Mouse (Mus musculus) right cerebral cortex, postnatal 4 days (tissue): Measurements from ENCODE around the gene Klf16.

Source experiments
- DNase-seq: peaks from one replicate; pipeline ENCODE4 v3.0.0-alpha.2; 2022

The Klf16 gene

DNA sequence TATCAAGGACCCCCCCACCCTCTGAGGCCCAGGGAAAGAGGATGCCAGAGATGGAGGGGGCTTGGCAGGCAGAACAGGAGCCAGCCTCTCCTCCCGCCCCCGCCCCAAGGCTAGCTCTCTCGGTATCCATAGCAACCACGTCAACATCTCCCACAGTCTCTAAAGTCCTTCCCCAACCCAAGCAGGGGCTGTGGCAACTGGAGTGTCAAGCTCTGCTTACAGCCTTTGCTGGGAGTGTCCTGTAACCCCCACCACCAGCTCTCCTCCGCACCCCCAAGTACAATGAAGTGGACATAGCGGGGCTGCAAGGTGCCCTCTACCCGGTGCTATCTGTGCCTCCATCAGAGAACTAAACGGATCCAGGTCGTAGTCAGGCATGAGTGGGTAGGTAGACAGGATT, 3.2 kb downstream of the Klf16 start:
- DNase-seq: no peak

DNA sequence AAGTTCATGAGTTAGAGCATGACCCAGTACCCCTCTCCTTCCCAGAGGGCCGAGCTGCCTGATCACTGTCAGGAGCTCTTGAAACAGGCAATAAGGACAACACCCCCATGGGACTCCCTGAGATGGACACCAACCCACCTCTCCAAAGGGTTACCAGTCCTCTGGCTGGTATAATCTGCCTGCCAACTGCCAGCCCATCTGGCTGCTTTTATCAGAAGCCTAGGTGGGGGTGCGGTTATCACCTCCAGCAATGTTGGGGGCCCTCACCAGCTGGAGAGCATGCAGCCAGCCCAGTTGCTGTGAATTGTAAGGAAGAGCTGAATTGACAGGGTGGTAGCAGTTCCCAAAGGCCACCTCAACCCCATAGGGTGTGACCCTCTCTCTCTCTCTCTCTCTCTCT, 4.6 kb downstream of the Klf16 start:
- DNase-seq: no peak

DNA sequence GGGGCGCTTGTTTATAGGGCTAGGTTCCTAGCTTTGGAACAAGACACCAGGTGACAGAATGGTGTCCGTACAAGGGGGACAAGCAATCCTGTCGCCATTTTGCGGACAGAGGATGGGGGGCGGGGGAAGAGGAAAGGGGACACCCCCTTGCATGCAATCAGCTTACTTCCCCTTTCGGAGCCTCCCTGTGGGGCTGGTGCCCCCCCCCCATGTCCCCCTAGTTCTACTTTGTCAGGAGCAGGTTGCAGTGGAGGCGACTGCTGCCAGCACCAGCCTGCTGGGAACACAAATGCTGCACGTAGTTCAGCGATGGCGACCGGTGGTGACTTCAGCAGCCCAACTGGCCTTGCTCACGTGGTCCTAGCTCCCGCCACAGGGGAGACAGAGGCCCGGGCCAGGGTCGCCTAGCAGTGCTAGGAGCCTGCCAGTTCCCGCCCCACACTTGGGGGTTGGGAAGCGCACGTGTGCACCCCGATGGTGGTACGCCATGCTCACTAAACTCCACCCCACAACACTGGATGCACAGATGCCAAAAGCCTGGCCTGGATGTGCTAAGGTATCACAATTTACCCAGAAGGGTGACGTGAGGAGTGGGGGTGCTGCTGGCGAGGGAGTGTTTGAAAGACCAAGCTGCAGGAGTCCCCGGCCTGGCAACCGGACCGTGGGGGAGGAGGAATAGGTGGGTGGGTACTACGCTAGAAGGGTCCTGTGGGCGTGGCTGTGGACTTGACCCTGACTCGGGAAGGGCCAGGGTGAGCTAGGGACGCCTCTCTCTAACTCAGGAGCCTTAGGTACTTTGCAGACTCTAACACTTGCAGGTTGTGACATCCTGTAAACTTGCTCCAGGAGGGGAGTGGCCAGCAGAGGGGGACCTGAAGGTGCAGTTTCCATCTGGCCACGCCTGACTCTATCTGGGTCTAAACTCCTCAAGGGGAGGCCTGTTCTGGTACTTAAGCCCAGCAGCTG, 6.0 kb downstream of the Klf16 start:
- no peak for DNase-seq

DNA sequence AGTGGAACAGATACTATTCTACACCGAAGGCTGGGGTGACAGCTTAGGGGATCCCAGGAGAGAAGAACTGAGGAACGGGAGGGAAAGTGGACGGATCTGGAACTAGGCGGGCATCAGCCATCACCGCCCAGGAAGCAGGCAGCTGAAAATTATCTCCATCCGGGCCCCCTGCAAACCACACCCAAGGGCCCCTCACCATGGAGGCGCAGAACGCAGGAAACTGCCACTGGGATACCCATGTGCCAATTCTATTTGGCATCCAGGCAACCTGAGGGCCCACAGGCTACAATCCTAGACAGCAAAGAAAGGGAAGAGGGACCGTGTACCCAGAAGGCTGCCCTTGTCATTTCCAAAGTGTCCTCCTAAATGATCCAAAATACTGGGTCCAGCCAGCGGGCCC, 6.7 kb downstream of the Klf16 start:
- no peak for DNase-seq

DNA sequence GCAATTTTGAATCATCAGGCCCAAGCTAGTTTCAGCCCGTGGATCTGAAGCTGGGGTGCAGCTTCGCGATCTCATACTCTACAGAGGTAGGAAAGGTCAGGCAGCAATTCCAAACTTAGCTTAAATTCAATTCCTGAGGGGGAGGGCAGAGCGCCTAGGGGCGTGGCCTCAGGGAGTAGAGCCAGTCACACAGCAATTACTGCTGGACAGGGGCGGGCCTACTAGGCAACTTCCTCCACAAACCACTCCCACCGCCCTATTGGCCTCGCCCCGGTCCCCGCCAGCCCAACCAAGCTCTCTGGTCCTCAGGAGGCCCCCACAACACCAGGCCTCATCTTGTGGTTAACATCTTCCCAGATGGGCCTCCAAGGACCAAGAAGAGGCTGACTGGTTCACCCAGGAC, 7.5 kb downstream of the Klf16 start:
- DNase-seq: no peak

DNA sequence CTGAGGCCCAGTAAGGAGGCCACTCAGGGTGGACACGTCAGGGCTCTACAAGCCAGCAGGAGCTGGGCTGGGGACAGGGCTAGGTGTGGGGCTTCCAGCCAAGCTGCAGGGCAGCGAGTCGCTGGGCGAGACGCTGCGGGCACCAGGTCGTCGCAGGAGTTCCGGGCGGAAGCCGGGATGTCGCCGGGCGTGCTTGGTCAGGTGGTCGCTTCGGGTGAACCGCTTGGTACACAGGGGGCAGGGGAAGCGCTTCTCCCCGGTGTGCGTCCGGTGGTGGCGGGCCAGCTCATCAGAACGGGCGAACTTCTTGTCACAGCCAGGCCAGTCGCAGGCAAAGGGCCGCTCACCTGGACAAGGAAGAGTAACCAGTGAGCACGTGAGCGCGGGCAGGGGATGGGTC, 8.2 kb downstream of the Klf16 start:
- no peak for DNase-seq

DNA sequence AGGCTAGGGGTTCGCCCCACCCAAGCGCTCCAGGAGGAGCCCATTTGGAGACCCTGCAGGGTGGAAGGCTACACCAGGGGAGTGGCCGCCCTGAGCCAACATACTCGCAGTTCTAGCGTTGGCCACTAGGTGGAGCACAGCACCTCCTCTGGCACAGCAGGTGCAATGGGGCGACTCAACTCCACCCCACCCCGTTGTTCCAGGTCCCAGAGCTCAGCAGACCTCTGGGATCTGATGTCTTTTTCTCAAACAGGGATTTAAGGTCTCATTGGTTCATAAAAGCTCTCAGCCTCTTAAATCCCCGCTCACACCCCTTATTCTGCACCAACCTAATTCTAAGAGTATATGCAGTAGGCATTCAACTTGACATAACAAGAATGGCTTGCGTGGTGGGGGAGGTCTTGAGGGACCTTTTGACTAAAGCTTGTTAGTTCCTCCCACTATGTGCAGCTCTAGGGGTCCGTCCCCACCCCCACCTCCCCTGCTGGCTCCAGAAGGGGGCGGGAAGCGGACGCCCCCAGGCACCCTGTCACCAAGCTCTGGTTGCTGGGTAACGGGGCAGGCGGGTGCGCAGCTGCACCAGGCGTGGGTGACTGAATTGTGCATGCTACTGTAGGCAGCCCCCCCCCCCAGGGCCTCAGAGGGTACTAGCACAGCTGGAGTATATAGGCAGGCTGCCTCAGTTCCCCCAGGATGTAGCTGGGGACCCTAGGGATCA, 10.6 kb downstream of the Klf16 start:
- peak; percentile 91 for DNase-seq

DNA sequence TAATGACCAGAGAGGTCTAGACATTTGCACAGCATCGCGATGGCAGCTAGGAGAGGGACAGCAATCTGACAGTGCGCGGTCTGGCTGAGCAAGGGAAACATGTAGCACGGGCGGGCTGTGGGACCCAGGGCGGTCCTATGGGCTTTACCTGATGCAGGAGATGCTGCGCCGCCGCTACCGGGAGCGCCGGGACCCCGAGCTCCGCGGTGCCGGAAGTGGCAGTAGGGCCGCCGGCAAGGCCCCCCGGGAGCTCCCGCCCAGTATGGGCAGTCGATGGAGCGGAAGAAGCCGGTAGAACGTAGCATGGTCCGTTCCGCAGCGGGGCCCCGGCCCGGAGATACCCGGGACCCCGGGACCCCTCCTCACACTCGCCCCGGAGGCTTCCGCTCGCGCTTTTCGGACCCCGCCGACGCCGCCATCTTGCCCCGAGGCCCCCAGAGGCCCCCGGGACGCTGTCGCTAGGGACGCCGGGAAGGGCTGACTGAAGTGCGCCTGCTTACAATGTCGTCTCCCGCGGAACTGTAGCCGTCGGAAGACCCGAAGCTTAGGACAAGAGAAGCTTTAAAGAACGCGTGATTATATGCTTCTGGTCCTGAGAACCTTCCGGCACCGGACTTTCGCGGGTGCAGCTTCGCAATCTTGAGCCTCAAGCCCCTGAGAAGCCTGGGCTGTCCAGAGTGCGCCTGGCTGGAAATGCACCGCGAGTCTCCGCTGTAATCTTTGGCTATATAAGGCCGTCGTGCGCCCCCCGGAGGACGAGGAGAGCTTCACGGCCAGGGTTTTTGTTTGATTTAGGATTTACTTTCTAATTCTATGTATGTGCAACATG, 15.8 kb downstream of the Klf16 start, which contains the start of gene Rexo1:
Rexo1 (minus strand) TSS at position 445 of the 829 bp plus-strand sequence.
- peak; percentile 92 for DNase-seq

DNA sequence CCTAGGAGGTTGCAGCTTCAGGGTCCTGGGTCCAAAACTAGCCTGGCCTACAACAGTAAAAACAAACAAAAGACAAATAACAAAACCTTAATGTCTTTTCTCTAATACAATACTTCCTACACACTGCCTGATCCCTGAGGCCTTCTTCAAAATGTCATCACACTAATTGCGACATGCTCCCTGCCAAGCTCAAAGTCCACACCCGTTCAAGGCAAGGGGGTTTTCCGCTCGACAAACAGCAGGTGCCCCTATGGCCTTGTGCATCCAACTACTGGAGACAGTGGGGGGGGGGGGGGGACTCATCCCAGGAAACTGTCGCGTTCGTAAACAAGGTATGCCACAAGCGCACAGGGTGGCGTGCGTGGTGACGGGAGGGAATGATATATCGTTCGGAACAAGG, 16.5 kb downstream of the Klf16 start:
- no peak for DNase-seq

DNA sequence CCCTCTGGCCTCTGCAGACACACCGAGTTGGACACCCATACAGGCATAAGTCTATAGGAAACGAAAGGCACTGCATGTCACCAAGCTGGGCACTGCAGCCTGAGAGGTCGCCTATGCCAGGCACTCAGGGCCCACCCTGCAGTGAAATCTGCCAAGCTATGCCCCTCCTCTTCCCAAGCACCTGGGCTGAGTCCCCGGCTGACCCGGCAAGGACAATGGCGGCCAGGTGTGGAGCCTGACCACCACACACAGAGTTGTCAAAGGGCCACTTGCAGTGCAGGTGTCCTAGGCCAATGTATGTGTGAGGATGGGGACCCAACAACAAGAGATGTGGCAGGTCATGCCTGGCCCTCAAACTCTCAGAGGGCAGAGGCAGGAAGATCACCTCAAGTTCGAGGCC, 17.7 kb downstream of the Klf16 start:
- no peak for DNase-seq

DNA sequence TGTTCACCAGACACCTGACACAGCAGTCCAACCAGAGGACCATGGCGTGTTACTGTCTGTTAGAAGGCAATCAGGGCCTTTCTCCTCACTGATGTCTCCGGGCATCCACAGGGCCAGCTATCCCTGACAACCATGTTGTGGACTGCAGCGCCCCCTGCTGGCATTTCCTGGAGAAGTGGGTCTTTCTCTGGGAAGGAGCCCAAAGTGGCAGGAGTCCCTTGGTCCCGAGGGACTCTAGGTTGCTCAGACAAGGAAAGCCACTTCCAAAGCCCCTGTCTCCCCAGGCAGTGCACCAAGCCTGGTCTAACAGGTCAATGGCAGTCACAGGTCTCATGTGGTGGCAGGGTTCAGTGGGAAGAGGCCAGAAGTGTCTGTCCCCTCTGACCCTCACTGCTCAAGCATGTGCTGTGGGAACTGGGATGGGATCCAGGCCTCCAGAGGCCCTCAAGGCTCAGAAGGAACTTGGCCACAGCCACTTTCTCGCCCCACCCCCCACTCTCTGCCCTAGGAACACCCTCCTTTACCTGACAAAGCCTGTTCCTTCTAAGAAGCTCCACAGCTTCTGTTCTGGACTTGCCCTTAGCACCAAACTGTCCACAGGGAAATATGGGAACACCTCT, 19.7 kb downstream of the Klf16 start:
- peak; percentile 88 for DNase-seq

DNA sequence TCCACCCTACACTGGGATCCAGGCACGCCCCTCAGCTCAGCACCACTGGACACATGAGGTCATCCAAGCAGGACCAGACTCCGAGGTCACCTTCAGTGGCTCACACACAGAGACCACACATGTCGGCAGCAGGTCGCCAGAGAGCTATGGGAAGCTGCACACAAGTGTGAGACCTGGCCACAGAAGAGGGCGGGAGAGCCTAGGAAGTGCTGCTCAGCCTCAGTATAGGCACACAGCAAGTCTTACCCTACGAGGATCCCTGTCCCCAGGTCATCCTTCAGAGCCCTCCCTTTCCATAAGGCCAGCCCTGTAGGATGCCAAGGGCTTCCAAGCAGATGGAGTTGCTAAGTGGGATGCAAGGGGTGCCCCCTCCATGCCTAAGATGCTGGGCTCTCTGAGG, 23.1 kb downstream of the Klf16 start:
- no peak for DNase-seq

DNA sequence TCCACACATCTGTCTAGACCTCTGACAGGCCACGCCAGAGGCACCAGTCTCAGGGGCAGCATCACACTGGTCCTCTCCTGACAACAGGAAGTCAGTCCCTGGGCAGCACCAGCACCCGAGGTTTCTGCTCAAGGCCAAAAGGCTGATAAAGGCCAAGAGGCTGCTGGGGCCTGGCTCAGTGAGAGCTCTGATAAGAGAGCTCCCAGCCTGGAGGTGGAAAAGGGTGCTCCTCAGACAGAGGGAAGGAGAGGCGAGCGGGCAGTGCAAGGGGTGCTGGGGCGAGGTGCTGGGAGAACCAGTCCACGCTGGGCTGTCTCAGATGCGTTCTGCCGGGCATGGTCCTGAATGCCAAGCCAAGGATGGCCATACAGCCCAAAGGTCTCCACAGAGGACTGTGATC, 23.5 kb downstream of the Klf16 start:
- no peak for DNase-seq

DNA sequence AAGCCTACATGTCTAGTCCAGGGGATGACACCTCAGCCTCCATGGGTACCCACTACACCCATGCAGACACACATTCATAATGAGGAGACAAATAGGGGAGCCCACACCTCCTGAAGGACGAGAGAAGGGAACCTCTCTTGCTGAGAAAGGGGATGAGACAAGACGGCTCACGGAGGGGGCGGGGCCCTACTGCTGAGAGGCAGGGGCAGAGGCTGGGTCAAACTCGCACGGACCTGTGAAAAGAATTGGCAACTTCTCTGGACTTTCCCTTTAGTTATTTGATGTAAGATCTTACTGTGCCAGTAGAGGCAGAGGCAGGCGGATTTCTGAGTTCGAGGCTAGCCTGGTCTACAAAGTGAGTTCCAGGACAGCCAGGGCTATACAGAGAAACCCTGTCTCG, 24.8 kb downstream of the Klf16 start:
- no peak for DNase-seq

DNA sequence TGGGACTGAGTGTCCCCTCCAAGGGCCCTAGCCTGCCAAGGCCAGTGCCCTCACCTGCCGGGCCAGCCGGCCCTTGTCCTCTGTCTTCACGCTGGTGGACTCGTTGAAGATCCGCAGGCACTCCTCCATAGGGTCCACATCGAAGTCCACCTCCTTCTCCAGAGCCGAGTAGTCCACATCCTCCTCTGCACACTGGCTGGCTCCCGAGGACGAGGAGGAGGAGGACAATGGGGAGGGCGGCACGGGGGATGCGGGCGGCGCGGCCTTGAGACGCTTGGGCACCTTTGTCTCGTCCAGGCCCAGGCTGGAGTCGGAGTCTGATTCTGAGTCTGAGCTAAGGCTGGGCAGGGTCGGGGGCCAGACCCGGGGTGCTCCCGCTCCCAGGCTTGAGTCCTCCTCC, 27.8 kb downstream of the Klf16 start:
- DNase-seq: no peak

DNA sequence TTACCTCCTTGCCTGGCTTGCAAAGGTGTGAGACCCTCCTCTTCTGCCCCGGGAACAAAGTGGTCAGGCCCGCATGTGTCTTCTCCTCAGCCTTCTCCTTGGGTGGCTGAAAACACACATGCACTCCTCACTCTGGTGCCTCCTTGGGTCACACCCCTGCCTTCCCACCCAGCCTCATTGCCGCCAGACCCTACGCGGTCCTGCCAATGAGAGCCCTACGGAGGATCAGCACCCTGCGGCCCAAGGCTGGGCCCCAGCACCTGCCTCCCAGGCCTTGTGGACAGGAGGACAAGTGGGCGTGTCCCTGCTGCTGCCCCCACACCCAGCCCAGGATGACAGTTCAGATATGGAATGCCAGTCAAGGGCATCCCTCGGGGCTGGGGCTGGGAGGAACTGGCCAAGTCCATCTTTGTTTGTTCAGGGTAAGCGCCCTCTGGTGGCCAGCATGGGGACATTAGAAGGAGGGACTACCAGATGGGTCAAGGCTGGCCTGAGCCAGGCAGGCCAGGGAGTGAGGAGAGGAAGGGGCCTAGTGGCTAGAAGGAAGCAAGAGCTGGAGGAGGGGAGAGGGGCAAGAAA, 28.6 kb downstream of the Klf16 start:
- DNase-seq: peak; percentile 76

DNA sequence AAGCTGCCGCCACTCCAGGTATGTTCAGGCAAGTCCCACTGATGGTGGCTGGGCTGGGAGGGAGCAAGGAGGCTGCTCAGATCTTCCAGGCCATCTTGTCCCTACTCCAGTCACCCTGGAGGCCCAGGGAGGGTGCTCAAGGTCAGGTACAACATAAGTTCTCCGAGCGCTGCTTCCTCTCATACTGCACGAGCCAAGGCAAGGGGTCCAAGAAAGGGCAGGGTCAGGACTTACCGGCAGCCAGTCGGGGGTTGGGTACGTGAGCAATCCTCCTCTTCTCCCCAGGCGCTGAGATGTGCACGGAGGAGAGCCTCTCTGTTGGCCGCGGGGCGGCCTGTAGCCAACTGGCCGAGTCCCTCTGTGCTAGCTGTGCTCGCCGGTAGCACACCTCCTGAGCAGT, 29.6 kb downstream of the Klf16 start:
- no peak for DNase-seq

DNA sequence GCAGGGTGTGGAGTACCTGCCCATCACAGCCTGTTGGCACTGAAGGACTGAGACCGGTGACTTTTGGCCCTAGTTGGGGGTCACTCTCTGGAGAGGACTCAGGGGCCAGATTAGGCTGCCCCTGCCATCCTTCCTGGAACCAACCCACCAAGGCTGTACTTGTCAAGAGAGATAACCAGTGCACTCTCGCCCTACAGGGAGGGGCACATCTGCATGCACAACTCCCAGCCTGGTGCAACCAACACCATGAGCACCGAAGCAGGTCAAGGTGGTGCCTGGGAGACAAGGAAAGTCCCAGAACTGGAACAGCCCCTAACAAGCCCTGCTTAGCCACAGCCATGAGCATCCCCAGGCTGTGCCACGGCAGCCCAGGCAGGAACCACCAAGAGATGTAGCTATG, 30.2 kb downstream of the Klf16 start:
- DNase-seq: no peak

DNA sequence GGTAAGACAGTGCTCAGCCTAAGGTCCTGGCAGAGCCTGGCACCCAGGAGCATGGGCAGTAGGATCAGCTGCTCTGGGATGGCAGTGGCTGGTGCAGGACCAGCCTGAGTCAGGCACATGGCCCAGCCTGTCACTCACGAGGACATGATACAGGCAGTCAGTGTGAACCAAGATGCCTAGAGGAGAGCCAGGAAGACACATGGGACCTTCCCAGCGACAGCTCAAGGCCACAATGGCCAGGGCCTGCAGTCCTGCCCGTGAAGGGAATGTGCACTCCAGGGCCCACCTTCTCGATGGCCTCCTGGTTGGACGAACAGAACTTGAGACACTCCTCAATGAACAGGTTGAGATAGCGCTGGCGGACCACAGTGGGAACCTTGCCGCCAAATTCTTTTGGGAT, 31.5 kb downstream of the Klf16 start:
- DNase-seq: no peak

DNA sequence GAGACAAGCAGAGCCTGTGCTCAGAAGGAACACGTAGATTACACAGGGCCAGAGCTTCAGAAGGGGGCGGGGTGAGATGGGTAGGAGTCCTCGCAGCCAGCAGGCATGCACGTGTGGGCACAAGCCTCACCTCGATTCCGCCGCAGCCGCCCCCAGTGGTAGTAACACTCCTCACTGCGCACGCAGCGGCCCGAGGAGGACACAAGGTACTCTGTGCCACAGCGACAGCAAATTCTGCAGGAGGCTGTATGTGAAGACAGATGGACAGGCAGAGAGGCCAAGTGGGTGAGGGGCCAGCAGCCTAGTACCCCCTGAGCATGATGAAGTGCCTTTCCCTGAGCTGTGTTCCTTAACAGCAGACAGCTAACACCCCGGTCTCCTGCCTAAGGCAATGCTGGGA, 33.2 kb downstream of the Klf16 start:
- DNase-seq: no peak

DNA sequence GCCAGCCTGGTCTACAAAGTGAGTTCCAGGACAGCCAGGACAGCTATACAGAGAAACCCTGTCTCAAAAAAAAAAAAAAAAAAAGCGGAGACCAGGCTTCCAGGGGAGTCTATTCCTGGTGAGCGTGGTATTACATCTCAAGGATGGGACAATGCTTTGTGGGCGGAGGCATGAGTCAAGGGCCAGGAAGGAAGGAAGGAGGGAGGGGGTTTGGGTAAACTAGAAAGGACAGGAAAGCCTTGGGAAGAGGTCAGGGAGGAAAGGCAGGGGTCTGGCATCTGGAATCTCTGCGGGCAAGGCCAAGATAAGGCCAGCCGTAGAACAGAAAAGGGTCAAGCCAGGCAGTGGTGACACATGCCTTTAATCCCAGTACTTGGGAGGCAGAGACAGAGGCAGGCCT, 37.6 kb downstream of the Klf16 start:
- no peak for DNase-seq

DNA sequence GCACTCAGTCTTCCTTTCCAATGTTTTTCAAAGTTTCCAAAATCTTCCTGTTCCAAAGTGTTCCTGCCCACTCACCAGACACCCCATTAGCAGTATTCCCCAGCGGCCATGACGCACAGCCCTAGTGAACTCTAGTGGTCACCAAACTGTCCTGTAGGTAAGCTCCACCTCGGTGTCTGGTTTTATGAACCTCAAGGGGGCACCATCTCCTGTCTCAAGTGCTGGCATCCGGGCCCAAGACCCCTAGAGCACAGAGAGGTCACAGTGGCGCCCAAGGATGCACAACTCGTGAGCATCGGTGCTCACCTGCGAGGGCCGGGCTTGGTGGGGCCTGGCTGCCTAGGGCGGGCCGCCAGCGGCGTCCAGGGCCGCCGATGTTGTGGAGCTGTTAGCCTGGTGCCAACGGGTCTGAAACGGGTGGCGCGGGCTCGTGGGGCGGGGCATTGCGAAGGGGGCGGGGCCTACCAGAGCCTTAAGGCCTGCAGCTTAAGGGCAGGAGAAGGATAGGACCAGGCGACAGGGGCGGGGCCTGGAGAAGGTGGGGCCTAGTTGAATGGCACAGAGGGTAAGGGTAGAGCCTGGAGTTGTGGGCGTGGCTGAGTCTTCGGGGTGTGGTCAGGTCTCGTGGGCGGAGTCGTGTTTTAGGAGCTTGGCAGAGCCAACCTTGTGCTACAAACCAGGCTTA, 38.3 kb downstream of the Klf16 start, which contains the start of gene Atp8b3:
Atp8b3 (minus strand) TSS at position 415 of the 685 bp plus-strand sequence.
- DNase-seq: peak; percentile 37
